Mouse (Mus musculus) testis, adult 2 months (tissue): ENCODE results near the gene Lrriq1. TPM values are rescaled to one million over a fixed set of nuclear protein-coding genes. Genes with fewer than 3 reads are reported as not detected.
A peak's percentile ranks its signal among the peaks of the same experiment; 100 is the strongest.

Source experiments
- H3K27ac ChIP-seq: fragments of 200-500 bp; 2 replicates; pipeline ENCODE4 v1.5.1; 2012; ENCODE audit warnings: low read depth, low read length; ENCODE audit not compliant: control insufficient read depth, insufficient read depth
- H3K27me3 ChIP-seq: fragments of 200-500 bp; 2 replicates; pipeline ENCODE4 v1.6.1; 2012; ENCODE audit warnings: mild to moderate bottlenecking, low read length, moderate library complexity; ENCODE audit not compliant: control insufficient read depth, insufficient read depth
- H3K36me3 ChIP-seq: fragments of 200-500 bp; 2 replicates; pipeline ENCODE4 v1.6.1; 2012; ENCODE audit warnings: mild to moderate bottlenecking, low read length; ENCODE audit not compliant: control insufficient read depth, insufficient read depth
- H3K4me1 ChIP-seq: fragments of 200-500 bp; 2 replicates; pipeline ENCODE4 v1.6.1; 2012; ENCODE audit warnings: low read length; ENCODE audit not compliant: control insufficient read depth, insufficient read depth
- H3K4me3 ChIP-seq: fragments of 200-500 bp; 2 replicates; pipeline ENCODE4 v1.5.1; 2012; ENCODE audit warnings: low read depth, mild to moderate bottlenecking, low read length, moderate library complexity, mixed read lengths; ENCODE audit not compliant: control insufficient read depth
- CTCF ChIP-seq: fragments of 200-500 bp; IDR thresholded peaks from 2 replicates; pipeline ENCODE4 v1.5.1; 2012; ENCODE audit warnings: low read depth, mild to moderate bottlenecking, inconsistent platforms, low read length, moderate library complexity; ENCODE audit not compliant: control insufficient read depth, insufficient read depth, insufficient replicate concordance
- POLR2A ChIP-seq: fragments of 200-500 bp; IDR thresholded peaks from 2 replicates; pipeline ENCODE4 v1.6.1; 2012; ENCODE audit warnings: low read depth, mild to moderate bottlenecking, inconsistent platforms, low read length, moderate library complexity; ENCODE audit not compliant: control insufficient read depth
- polyA plus RNA-seq: library from polyadenylated mRNA; depleted of rRNA; stranded (reverse); fragments of >200 nt; gene quantifications from 2 replicates; pipeline ENCODE4 v1.2.3, GENCODE M21; 2012

The Lrriq1 gene
- polyA plus RNA-seq, 1 experiment: 18.7 TPM

- H3K27me3 ChIP-seq: no peaks in the 10 kb centered on the region
- H3K4me1 ChIP-seq: no peaks in the 10 kb centered on the region
- TF ChIP-seq POLR2A: no peak
- no peak for TF ChIP-seq CTCF
- H3K4me3 ChIP-seq: no peak overlapping the region
- no peak overlapping the region for H3K27ac ChIP-seq
- no peaks in the 10 kb centered on the region for H3K36me3 ChIP-seq
These were observed 189.5 kb downstream of the Lrriq1 start for GRCm38 (mm10) chr10:103046623-103047022.

- TF ChIP-seq POLR2A (no peak), CTCF (no peak)
- H3K27me3 ChIP-seq: no peaks in the 10 kb centered on the region
- H3K27ac ChIP-seq: no peak overlapping the region
- no peaks in the 10 kb centered on the region for H3K4me1 ChIP-seq
- H3K36me3 ChIP-seq: no peaks in the 10 kb centered on the region
- no peak overlapping the region for H3K4me3 ChIP-seq
These were observed 191.1 kb downstream of the Lrriq1 start for GRCm38 (mm10) chr10:103045019-103045418.

GRCm38 (mm10) chr10:103035002-103035640, 201.0 kb downstream of the Lrriq1 start:
- Histone ChIP-seq H3K27ac (no peak overlapping the region), H3K36me3 (no peaks in the 10 kb centered on the region), H3K27me3 (no peaks in the 10 kb centered on the region; the same call in 1 of the 2 replicates), H3K4me1 (peaks cover 5% of the 10 kb centered on the region), H3K4me3 (no peak overlapping the region)
- TF ChIP-seq POLR2A: no peak
- TF ChIP-seq CTCF: no peak

- Histone ChIP-seq H3K4me1 (peaks cover 17% of the 10 kb centered on the region), H3K4me3 (peak overlapping the region; percentile 51; the same call in 1 of the 2 replicates), H3K27ac (no peak overlapping the region), H3K27me3 (no peaks in the 10 kb centered on the region; the same call in 1 of the 2 replicates), H3K36me3 (no peaks in the 10 kb centered on the region)
- TF ChIP-seq POLR2A (no peak), CTCF (no peak)
These were observed 205.2 kb downstream of the Lrriq1 start for GRCm38 (mm10) chr10:103030931-103031330.

GRCm38 (mm10) chr10:103029730-103030490, 206.2 kb downstream of the Lrriq1 start, which contains the start of gene Alx1:
Alx1 (minus strand) TSS chr10:103030215.
- peak within 1 kb of the TSS; percentile 81 for H3K4me3 ChIP-seq
- no peak for TF ChIP-seq CTCF
- TF ChIP-seq POLR2A: 0 out of 2 replicates have a peak, but pooled peaks have one; percentile 4
- H3K27ac ChIP-seq: peak within 1 kb of the TSS; percentile 77
- no peaks in the 10 kb centered on the region for H3K36me3 ChIP-seq
- H3K27me3 ChIP-seq: no peaks in the 10 kb centered on the region; the same call in 1 of the 2 replicates
- H3K4me1 ChIP-seq: peaks cover 17% of the 10 kb centered on the region

- peak overlapping the region; percentile 81 for H3K4me3 ChIP-seq
- H3K27ac ChIP-seq: peak overlapping the region; percentile 77
- peaks cover 17% of the 10 kb centered on the region for H3K4me1 ChIP-seq
- no peaks in the 10 kb centered on the region; the same call in 1 of the 2 replicates for H3K27me3 ChIP-seq
- TF ChIP-seq POLR2A (no peak), CTCF (no peak)
- H3K36me3 ChIP-seq: no peaks in the 10 kb centered on the region
These were observed 206.9 kb downstream of the Lrriq1 start for GRCm38 (mm10) chr10:103029132-103029729.
